Mouse (Mus musculus): ENCODE data around the gene Ccdc9. TPM values are rescaled to one million over a fixed set of nuclear protein-coding genes. Genes with fewer than 3 reads are reported as not detected.
"Not testable (repeated sequence)": the region's sequence is repeated elsewhere in the genome, so short reads cannot be mapped to it uniquely, and the experiment has no call there.

Gene Ccdc9
- polyA plus RNA-seq, 2 experiments = 15.9 to 84.8 TPM

DNA sequence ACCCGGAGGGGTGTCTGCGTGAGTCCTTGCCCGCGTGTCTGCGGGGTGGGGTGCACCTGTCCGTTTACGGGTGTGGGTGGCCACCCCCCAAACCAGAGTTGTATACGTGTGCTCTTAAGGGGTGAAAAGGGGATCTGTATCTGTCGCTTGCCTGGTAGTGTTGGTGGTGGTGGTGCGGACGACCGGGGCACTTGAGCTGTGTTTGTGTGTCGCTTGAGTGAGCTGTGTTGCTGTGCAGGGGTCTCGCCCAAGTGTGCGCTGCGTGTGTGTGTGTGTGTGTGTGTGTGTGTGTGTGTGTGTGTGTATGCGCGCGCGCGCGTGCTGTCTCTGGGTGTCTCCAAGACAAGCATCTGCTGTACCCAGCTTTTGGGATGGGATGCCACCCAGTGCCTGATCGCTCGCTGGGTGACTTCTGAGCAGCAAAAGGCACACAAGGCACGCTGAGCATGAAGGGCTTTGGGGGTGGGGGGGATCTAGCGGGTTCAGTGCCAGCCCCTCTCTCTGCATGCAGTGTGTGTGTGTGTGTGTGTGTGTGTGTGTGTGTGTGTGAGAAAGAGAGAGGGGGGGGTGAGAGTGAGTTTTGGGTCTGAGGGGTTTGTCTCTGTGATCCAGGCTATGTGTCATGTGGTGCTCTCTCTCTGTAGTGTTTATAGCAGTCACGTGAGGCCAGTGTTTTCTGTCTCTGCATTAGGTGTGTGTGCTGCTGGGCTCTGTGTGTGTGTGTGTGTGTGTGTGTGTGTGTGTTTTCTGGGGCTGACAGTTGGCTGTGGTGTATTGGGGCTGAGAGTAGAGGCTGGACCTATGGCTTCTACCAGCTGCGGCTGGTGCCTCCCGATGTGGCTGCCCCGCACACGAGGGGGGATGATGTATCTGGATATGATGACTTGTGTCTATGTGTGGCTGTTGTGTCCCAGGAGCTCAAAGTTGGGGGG is 24.2 kb upstream of the Ccdc9 start:
- Histone ChIP-seq H3K9me3 (ENCODE audit: control insufficient read depth, low read length) (no peaks in the 10 kb centered on the region), H3K4me1 (ENCODE audit: control insufficient read depth, insufficient read depth, low read length) (peaks cover 42% of the 10 kb centered on the region), H3K4me3 (replicated peaks; ENCODE audit: low read length) (peak overlapping the region; percentile 61), H3K27me3 (ENCODE audit: control insufficient read depth, insufficient read depth, low read length) (0 out of 2 replicates have a peak, but pooled peaks cover 5% of the 10 kb centered on the region), H3K4me2 (replicated peaks; ENCODE audit: low read depth, low read length, severe bottlenecking) (peak overlapping the region; percentile 97), H3K9ac (ENCODE audit: low read depth, low read length, severe bottlenecking) (peak overlapping the region; percentile 56), H3K36me3 (ENCODE audit: control insufficient read depth, insufficient read depth, low read length) (no peaks in the 10 kb centered on the region), H3K27ac (replicated peaks; ENCODE audit: low read depth, low read length) (peak overlapping the region; percentile 33; the same call in 1 of the 2 replicates)
- WGBS = under 1% methylated on average over 30 of the region's 31 CpGs
- DNase-seq (ENCODE audit: low spot score) (peak; percentile 25), ATAC-seq (ENCODE audit: low FRiP score, low read depth) (no peak)
- TF ChIP-seq POLR2A (IDR thresholded peaks at IDR 0.05; ENCODE audit: borderline replicate concordance, extremely low read depth, insufficient read depth, insufficient read length) = no peak

DNA sequence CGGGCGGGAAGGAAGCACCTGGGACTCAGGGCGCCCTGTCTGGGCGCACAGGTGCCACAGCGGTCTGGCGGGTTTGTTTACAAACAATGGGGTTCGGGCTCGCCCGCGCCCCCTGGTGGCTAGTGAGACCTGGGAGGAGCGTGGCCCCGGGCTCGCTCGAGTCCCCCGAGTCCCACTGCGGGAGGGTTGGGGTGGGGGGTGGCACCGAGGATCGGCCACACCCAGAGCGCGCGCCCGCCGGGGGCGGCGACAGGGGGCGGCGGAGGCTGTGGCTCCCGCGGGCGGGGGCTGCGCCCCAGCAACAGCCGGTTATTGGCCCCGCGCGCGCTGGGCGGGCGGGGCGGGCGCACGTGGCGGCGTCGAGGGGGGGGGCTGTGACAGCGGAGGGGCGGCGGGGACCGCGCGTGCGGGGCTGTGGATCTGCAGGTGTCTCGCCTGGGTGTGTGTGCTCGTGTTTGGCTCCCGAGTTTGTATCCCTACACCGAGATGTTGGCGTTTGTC is 23.5 kb upstream of the Ccdc9 start:
- Histone ChIP-seq H3K27ac (replicated peaks; ENCODE audit: low read depth, low read length) (peak overlapping the region; percentile 33; the same call in 1 of the 2 replicates), H3K36me3 (ENCODE audit: control insufficient read depth, insufficient read depth, low read length) (no peaks in the 10 kb centered on the region), H3K4me1 (ENCODE audit: control insufficient read depth, insufficient read depth, low read length) (peaks cover 42% of the 10 kb centered on the region), H3K9me3 (ENCODE audit: control insufficient read depth, low read length) (no peaks in the 10 kb centered on the region), H3K4me3 (replicated peaks; ENCODE audit: low read length) (peak overlapping the region; percentile 61), H3K9ac (ENCODE audit: low read depth, low read length, severe bottlenecking) (peak overlapping the region; percentile 56), H3K27me3 (ENCODE audit: control insufficient read depth, insufficient read depth, low read length) (0 out of 2 replicates have a peak, but pooled peaks cover 5% of the 10 kb centered on the region), H3K4me2 (replicated peaks; ENCODE audit: low read depth, low read length, severe bottlenecking) (peak overlapping the region; percentile 97)
- 0 out of 2 replicates have a peak, but pooled peaks have one; percentile 5 for ATAC-seq (ENCODE audit: low FRiP score, low read depth)
- WGBS = 0% methylated on average over 26 of the region's 56 CpGs
- DNase-seq (ENCODE audit: low spot score) = peak; percentile 65
- no peak for TF ChIP-seq POLR2A (IDR thresholded peaks at IDR 0.05; ENCODE audit: borderline replicate concordance, extremely low read depth, insufficient read depth, insufficient read length)

DNA sequence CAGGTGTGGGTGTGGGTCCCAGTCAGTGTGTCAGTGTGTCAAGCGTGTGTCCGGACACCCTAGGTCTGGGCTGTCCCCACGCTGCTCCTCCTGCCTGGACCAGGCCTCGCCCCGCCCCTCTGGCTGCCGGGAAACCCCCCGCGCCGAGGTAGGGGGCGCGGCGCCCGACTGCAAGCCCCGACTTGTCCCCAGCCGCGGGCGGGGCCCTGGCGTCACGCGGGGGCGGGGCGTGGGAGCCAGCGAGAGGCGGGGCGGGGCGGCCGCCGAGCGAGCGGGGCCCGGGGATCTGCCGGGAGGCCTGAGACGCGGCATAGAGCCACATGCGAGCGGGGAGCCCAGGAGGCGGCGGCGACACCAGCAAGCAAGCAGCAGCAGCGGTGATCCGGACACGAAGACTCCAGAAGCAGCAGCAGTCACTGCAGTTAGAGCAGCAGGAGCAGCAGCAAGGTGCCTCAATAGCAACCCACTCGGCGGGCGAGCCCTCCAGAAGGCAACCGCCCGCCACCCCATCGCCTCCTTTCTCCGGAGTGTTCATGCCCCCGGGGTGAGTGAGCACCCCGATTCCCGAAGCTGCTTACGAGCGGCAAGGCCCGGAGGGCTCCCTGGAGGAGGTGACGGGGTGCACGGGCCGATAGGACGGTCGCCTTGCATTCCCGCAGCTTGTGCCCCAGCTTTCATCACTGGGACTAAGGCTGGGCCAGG is 22.9 kb upstream of the Ccdc9 start:
- no peaks in the 10 kb centered on the region for H3K36me3 ChIP-seq (ENCODE audit: control insufficient read depth, insufficient read depth, low read length)
- peaks cover 42% of the 10 kb centered on the region for H3K4me1 ChIP-seq (ENCODE audit: control insufficient read depth, insufficient read depth, low read length)
- H3K4me3 ChIP-seq (replicated peaks; ENCODE audit: low read length) = peak overlapping the region; percentile 61
- peak overlapping the region; percentile 97 for H3K4me2 ChIP-seq (replicated peaks; ENCODE audit: low read depth, low read length, severe bottlenecking)
- H3K27me3 ChIP-seq (ENCODE audit: control insufficient read depth, insufficient read depth, low read length) = 0 out of 2 replicates have a peak, but pooled peaks cover 5% of the 10 kb centered on the region
- ATAC-seq (ENCODE audit: low FRiP score, low read depth) (peak; percentile 37), DNase-seq (ENCODE audit: low spot score) (peak; percentile 68)
- 2% methylated on average over 46 of the region's 61 CpGs for WGBS
- H3K9me3 ChIP-seq (ENCODE audit: control insufficient read depth, low read length) = no peaks in the 10 kb centered on the region
- no peak for TF ChIP-seq POLR2A (IDR thresholded peaks at IDR 0.05; ENCODE audit: borderline replicate concordance, extremely low read depth, insufficient read depth, insufficient read length)
- peak overlapping the region; percentile 27; the same call in 1 of the 2 replicates for H3K27ac ChIP-seq (replicated peaks; ENCODE audit: low read depth, low read length)
- H3K9ac ChIP-seq (ENCODE audit: low read depth, low read length, severe bottlenecking) = peak overlapping the region; percentile 56

DNA sequence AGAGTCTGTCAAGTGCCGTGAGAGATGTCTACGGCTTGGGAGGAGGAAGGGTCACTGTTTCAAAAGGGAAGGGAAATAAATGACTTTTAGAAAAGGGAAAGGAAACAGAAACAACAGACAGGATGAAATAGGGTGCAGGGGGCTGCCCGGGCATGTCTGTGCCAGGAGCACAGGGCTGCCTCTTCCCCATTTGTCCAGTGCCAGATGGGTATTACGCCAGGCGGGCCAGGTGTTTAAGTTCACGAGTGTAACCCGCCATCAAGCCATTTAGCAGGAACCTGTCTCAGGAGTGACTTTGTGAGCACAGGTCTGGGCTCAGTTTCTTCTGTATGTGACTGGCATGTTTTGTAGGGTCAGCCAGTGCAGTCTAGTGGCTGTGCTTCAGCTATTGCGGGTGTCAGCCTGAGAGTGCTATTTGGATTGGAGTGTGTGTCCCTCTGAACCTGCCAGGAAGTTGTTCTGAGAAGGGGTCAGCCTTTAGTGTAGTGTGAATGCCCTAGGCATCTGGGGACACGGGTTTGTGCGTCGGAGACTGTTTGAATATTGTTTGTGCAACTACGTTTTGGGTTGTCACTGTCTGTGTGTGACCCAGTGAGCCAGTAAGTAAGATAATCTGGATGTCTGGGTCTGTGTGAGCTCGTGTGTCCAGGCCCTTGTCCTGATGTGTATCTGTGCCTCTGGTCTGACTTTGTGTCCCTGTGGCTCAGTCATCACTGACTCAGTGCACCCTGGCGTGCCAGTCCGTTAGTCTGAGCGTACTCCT is 22.1 kb upstream of the Ccdc9 start:
- Histone ChIP-seq H3K27ac (replicated peaks; ENCODE audit: low read depth, low read length) (peak overlapping the region; percentile 19; the same call in 1 of the 2 replicates), H3K36me3 (ENCODE audit: control insufficient read depth, insufficient read depth, low read length) (no peaks in the 10 kb centered on the region), H3K9ac (ENCODE audit: low read depth, low read length, severe bottlenecking) (peak overlapping the region; percentile 56), H3K4me2 (replicated peaks; ENCODE audit: low read depth, low read length, severe bottlenecking) (peak overlapping the region; percentile 97), H3K4me3 (replicated peaks; ENCODE audit: low read length) (peak overlapping the region; percentile 61), H3K9me3 (ENCODE audit: control insufficient read depth, low read length) (no peaks in the 10 kb centered on the region), H3K4me1 (ENCODE audit: control insufficient read depth, insufficient read depth, low read length) (peaks cover 38% of the 10 kb centered on the region), H3K27me3 (ENCODE audit: control insufficient read depth, insufficient read depth, low read length) (0 out of 2 replicates have a peak, but pooled peaks cover 5% of the 10 kb centered on the region)
- no peak for DNase-seq (ENCODE audit: low spot score)
- TF ChIP-seq POLR2A (IDR thresholded peaks at IDR 0.05; ENCODE audit: borderline replicate concordance, extremely low read depth, insufficient read depth, insufficient read length) = no peak
- whole genome bisulfite sequencing = 33% methylated on average over 16 of the region's 16 CpGs
- no peak for ATAC-seq (ENCODE audit: low FRiP score, low read depth)

DNA sequence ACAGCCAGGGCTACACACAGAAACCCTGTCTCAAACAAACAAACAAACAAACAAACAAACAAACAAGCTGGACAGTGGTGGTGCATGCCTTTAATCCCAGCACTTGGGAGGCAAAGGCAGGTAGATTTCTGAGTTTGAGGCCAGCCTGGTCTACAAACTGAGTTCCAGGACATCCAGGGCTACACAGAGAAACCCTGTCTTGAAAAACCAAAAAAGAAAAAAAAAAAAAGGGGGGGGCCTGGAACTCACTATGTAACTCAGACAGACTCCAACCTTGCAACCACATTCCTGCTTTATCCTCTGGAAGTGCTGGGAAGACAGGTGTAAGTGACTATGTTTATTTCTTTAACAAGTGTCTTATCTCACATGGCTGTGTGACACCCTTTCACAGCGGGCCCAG is 21.5 kb upstream of the Ccdc9 start, which contains the start of gene Bbc3:
TSS of gene Bbc3 (plus strand) at position 301 of the 400 bp plus-strand sequence.
- 49% methylated on average over 1 of the region's 1 CpGs for WGBS
- Histone ChIP-seq H3K4me1 (ENCODE audit: control insufficient read depth, insufficient read depth, low read length) (peaks cover 32% of the 10 kb centered on the region), H3K9ac (ENCODE audit: low read depth, low read length, severe bottlenecking) (peak within 1 kb of the TSS; percentile 56), H3K4me3 (replicated peaks; ENCODE audit: low read length) (peak within 1 kb of the TSS; percentile 61), H3K4me2 (replicated peaks; ENCODE audit: low read depth, low read length, severe bottlenecking) (peak within 1 kb of the TSS; percentile 97), H3K27ac (replicated peaks; ENCODE audit: low read depth, low read length) (peak within 1 kb of the TSS; percentile 19; the same call in 1 of the 2 replicates)
- ATAC-seq (ENCODE audit: low FRiP score, low read depth); H3K9me3 ChIP-seq (ENCODE audit: control insufficient read depth, low read length); H3K27me3 ChIP-seq (ENCODE audit: control insufficient read depth, insufficient read depth, low read length); H3K36me3 ChIP-seq (ENCODE audit: control insufficient read depth, insufficient read depth, low read length); DNase-seq (ENCODE audit: low spot score): not testable (repeated sequence)

DNA sequence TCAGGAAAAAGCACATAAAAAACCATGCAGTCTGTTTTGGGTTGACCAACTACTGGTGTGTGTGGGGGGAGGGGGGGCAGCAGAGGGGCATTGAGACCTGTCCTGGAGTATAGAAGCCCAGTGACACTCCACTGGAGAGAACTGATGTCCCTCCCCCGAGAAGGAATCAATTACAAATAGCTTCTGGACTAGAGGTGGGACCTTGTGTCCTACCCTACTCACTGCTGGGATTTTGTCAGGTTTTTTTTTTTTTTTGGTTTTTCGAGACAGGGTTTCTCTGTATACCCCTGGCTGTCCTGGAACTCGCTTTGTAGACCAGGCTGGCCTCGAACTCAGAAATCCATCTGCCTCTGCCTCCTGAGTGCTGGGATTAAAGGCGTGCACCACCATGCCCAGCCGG is 20.5 kb upstream of the Ccdc9 start:
- H3K4me3 ChIP-seq (replicated peaks; ENCODE audit: low read length); H3K27me3 ChIP-seq (ENCODE audit: control insufficient read depth, insufficient read depth, low read length); H3K9me3 ChIP-seq (ENCODE audit: control insufficient read depth, low read length); H3K9ac ChIP-seq (ENCODE audit: low read depth, low read length, severe bottlenecking); H3K27ac ChIP-seq (replicated peaks; ENCODE audit: low read depth, low read length); ATAC-seq (ENCODE audit: low FRiP score, low read depth); H3K4me2 ChIP-seq (replicated peaks; ENCODE audit: low read depth, low read length, severe bottlenecking); DNase-seq (ENCODE audit: low spot score); H3K36me3 ChIP-seq (ENCODE audit: control insufficient read depth, insufficient read depth, low read length): not testable (repeated sequence)
- 61% methylated on average over 6 of the region's 6 CpGs for WGBS
- H3K4me1 ChIP-seq (ENCODE audit: control insufficient read depth, insufficient read depth, low read length) = peaks cover 26% of the 10 kb centered on the region
